Mouse (Mus musculus) E14TG2a.4 (cell line): ENCODE data around the gene Klhdc7b.
A peak's percentile ranks its signal among the peaks of the same experiment; 100 is the strongest.
"Not testable (repeated sequence)": the region's sequence is repeated elsewhere in the genome, so short reads cannot be mapped to it uniquely, and the experiment has no call there.

Experiments used
- H3K27me3 ChIP-seq: 2 replicates; pipeline ENCODE4 v1.6.1; 2014; ENCODE audit warnings: low read length, control low read depth; ENCODE audit not compliant: insufficient read depth
- H3K36me3 ChIP-seq: 2 replicates; pipeline ENCODE4 v1.6.1; 2014; ENCODE audit warnings: low read length, control low read depth; ENCODE audit not compliant: insufficient read depth
- H3K4me1 ChIP-seq: replicated peaks from 2 replicates; pipeline ENCODE4 v1.6.1; 2014; ENCODE audit warnings: low read depth, low read length, control low read depth
- H3K4me3 ChIP-seq: replicated peaks from 2 replicates; pipeline ENCODE4 v1.5.1; 2014; ENCODE audit warnings: mild to moderate bottlenecking, low read length
- H3K9me3 ChIP-seq: 2 replicates; pipeline ENCODE4 v1.6.1; 2014; ENCODE audit warnings: low read length, control low read depth
- CTCF ChIP-seq: conservative IDR thresholded peaks from 2 replicates; pipeline ENCODE4 v1.5.1; 2014; ENCODE audit warnings: low read length
- NANOG ChIP-seq: IDR thresholded peaks from 2 replicates; pipeline ENCODE4 v1.6.1; 2014; ENCODE audit warnings: borderline replicate concordance, low read length, mixed read lengths
- POU5F1 ChIP-seq: IDR thresholded peaks from 2 replicates; pipeline ENCODE4 v1.6.1; 2014; ENCODE audit warnings: low read length, borderline replicate concordance

Klhdc7b gene

DNA sequence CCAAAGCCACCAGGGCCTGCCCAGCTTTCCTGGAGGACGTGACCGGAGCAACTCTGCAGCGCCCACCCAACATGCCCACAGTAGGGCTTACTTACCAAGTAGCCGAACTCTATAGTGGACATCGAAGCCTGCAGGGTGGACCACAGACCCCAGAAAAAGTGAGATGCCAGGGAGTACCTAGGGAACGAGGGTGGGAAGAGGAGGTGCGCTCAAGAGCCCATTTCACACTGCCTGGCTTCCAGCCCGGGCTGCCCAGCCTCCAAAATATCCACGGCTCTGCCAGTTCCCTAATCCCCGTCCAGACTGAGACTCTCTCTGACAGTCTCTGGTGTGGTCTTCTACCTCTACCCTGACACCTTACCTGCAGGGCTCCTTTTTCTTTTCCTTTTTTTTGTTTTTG lies 42.0 kb downstream of the Klhdc7b start:
- no peak for TF ChIP-seq CTCF
- TF ChIP-seq NANOG = no peak
- no peak for TF ChIP-seq POU5F1
- H3K27me3 ChIP-seq = peaks cover 18% of the 10 kb centered on the region; the same call in 1 of the 2 replicates
- H3K9me3 ChIP-seq = no peaks in the 10 kb centered on the region
- peak overlapping the region; percentile 17; the same call in 1 of the 2 replicates for H3K4me3 ChIP-seq
- H3K36me3 ChIP-seq = peaks cover 22% of the 10 kb centered on the region
- peaks cover 52% of the 10 kb centered on the region for H3K4me1 ChIP-seq

DNA sequence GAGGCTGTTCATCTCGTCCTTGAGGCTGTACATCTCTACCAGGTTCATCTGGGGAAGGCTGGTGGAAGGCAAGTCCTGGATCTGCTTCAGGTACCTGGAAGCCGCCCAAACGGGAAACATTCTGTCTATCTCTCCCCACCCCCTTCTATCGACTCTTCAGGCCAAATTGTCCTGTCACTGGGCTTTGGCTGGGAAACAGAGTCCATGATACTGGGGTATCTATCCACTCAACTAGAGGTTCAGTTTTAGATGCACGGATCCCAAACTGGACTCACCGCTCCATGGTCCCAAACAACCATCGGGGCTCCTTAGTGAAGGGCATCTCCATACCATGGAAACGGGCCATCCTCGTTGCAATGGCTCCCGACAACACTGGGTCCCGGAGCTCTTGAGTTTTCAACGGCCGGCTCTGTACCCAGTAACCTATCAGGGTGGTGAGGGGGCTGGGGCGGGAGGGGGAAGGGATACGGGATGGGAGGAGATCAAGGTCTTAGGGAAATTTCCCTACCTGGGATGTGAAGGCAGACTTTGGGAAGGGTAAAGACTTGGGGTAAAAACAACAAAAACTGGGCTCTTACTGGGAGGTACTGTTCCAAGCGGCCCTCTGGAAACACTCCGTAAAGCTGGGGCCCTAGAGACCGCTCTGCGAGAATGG lies 43.5 kb downstream of the Klhdc7b start:
- H3K36me3 ChIP-seq = peaks cover 22% of the 10 kb centered on the region
- H3K4me1 ChIP-seq = peaks cover 52% of the 10 kb centered on the region
- H3K4me3 ChIP-seq = peak overlapping the region; percentile 92
- H3K27me3 ChIP-seq = peaks cover 16% of the 10 kb centered on the region; the same call in 1 of the 2 replicates
- TF ChIP-seq POU5F1 = no peak
- H3K9me3 ChIP-seq = no peaks in the 10 kb centered on the region

DNA sequence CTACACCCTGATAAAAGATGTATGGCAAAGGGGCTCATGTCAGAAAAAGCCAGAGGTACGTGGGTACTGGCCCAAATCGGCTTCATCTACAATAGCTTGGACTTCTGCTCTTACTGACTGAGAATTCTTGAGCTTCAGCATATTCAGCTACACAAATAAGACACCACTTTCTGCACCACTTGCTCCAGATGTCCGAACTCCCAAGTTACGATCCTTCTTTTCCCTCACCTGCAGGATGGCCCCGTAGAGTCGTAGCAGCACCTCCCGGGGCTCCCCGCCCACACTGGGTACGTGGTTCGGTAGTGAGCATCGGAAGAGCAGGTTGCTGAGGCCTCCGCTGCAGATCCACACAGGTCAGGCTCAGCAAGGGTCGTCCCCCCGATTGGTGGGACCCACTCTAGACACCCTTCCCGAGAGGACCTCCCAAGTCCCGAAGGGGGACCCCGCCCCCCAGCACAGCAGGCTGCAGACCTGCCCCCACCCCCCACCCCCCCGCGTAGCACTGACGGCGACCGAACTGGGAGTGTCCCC lies 44.2 kb downstream of the Klhdc7b start:
- no peaks in the 10 kb centered on the region for H3K9me3 ChIP-seq
- peak overlapping the region; percentile 92 for H3K4me3 ChIP-seq
- no peak for TF ChIP-seq NANOG
- no peak for TF ChIP-seq POU5F1
- no peak for TF ChIP-seq CTCF
- H3K36me3 ChIP-seq = peaks cover 22% of the 10 kb centered on the region
- peaks cover 10% of the 10 kb centered on the region; the same call in 1 of the 2 replicates for H3K27me3 ChIP-seq
- peaks cover 54% of the 10 kb centered on the region for H3K4me1 ChIP-seq

DNA sequence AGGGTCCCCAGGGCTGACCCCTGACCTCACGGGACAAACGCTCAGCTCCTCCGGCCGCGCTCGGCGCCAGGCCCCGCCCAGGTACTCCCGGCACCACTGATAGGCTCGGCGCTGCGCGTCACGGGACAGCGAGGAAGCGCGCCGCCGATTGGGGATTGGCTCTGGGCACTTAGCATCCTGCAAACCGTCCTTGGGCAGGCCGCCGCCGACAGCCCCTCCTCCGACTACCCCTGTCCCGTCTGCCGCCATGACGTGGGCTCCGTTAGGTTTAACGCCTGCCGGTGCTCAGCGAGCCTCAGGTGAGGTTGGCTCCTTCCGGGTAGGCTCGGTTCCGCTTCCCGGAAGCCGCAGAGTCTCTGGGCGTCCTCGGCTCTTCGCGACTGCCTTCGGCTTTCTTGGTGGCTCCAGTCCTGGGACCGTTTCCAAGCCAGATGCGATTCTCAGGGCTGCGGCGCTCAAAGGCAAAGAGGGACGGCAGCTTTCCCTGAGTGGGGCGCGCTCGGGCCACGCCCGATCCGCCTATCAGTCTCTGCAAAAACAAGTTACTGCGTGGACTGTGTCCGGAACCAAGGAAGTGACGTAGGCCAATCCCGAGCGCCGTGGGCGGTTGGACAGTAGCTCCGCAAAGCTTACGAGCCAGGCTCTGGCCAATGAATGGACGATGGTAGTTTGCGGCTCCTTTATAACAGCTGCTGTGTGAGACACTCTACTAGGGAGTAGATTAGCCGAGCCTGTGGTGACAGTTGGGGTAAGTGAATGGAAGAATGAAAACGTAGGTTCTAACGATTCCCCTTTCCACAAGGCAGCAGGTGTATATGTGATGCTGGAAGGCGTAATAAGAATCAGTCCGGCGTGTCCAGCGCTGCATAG lies 44.9 kb downstream of the Klhdc7b start, which contains the start of the genes C730034F03Rik, Gm44502 and Chkb:
C730034F03Rik (plus strand) TSS at position 238 of the 870 bp plus-strand sequence.
Gm44502 (minus strand) TSS at position 345 of the 870 bp plus-strand sequence.
Chkb (minus strand) TSS at position 557 of the 870 bp plus-strand sequence.
- H3K4me1 ChIP-seq = peaks cover 57% of the 10 kb centered on the region
- H3K27me3 ChIP-seq = peaks cover 5% of the 10 kb centered on the region; the same call in 1 of the 2 replicates

DNA sequence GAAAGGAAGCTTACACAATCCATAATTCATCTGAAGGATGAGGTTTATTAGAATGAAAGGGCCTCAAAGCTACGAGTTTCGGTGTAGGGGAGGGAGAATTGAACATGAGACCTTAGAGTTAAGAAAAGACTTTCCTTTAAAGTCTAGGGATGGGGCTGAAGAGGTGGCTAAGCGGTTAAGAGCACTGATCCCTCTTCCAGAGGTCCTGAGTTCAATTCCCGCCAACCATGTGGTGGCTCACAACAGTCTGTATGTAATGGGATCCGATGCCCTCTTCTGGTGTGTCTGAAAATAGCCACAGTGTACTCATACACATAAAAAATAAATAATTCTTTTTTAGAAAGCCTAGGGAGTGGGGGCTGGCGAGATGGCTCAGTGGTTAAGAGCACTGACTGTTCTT lies 45.6 kb downstream of the Klhdc7b start:
- H3K9me3 ChIP-seq = no peaks in the 10 kb centered on the region
- H3K27me3 ChIP-seq = peaks cover 5% of the 10 kb centered on the region; the same call in 1 of the 2 replicates
- peaks cover 22% of the 10 kb centered on the region for H3K36me3 ChIP-seq
- TF ChIP-seq CTCF (no peak), NANOG (no peak), POU5F1 (no peak)
- peak overlapping the region; percentile 92 for H3K4me3 ChIP-seq
- H3K4me1 ChIP-seq = peaks cover 52% of the 10 kb centered on the region

More for the DNA sequence above, 44.9 kb downstream of the Klhdc7b start, which contains the start of the genes C730034F03Rik, Gm44502 and Chkb:
- Histone ChIP-seq H3K9me3 (no peaks in the 10 kb centered on the region), H3K4me3 (peak within 1 kb of the TSS; percentile 92), H3K36me3 (peaks cover 22% of the 10 kb centered on the region)
- no peak for TF ChIP-seq POU5F1
- no peak for TF ChIP-seq NANOG
- no peak for TF ChIP-seq CTCF

DNA sequence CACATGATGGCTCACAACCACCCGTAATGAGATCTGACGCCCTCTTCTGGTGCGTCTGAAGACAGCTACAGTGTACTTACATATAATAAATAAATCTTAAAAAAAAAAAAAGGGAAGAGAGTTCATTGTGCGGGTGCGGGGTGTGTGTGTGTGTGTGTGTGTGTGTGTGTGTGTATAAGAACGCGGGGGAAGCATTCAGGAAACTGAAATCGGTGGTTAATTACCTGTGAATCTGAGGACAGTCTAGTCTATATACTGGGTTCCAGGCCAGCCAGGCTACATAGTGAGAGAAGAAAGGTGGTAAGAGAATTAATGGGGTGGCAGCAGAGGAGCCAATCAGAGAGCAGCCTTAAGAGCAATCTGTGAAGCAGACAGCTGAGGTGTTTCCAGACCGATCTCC lies 46.1 kb downstream of the Klhdc7b start:
- H3K4me3 ChIP-seq, H3K27me3 ChIP-seq, H3K9me3 ChIP-seq: not testable (repeated sequence)
- H3K4me1 ChIP-seq = peaks cover 47% of the 10 kb centered on the region
- H3K36me3 ChIP-seq = peaks cover 22% of the 10 kb centered on the region

DNA sequence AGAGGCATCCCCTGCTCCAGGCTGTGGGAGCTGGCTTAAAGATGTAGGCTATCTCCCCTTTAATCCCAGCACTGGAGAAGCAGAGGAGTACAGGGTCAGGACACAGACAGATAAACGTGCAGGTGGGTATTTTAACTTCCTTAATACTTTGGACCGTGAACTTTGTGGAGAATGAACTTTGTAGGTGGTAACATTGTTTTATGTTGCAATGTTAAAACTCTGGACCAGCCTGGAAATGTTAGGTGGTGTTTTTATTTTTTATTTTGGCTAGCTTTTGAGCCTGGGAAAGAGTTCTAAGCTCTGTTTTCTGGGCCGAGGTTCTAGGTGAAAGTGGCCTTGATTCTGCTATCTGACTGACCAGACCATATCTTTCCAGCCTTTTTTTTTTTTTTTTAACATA lies 46.6 kb downstream of the Klhdc7b start:
- H3K27me3 ChIP-seq = peaks cover 5% of the 10 kb centered on the region
- H3K4me3 ChIP-seq = no peak overlapping the region
- H3K9me3 ChIP-seq = no peaks in the 10 kb centered on the region
- peaks cover 42% of the 10 kb centered on the region for H3K4me1 ChIP-seq
- TF ChIP-seq NANOG = no peak
- no peak for TF ChIP-seq CTCF
- TF ChIP-seq POU5F1 = no peak
- peaks cover 20% of the 10 kb centered on the region for H3K36me3 ChIP-seq

DNA sequence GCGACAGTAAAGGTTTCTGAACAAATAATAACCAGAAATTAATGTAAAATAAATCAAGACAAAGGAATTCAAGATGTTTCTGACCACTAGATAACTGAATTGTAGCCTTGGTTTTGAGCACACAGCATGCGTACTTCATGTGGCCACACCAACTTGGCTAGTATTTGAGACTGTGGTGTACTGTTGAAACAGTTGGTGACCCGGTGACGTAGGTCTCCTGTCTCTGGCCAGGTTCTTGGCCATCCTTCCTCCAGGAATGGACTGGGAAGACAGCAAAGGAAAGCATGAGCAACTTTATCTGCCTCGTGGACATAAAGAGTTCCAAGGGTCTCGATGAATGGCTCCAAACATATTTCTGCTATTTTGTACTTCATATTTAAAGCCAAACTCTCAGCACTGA lies 47.1 kb downstream of the Klhdc7b start:
- no peak overlapping the region for H3K4me3 ChIP-seq
- H3K4me1 ChIP-seq = peaks cover 37% of the 10 kb centered on the region
- H3K9me3 ChIP-seq = no peaks in the 10 kb centered on the region
- H3K36me3 ChIP-seq = peaks cover 14% of the 10 kb centered on the region
- H3K27me3 ChIP-seq = peaks cover 5% of the 10 kb centered on the region
- TF ChIP-seq NANOG (no peak), POU5F1 (no peak), CTCF (no peak)
